Mouse (Mus musculus) neural tube, embryonic 10.5 days (tissue): ENCODE measurements around the gene Klhl1.
"Not testable (repeated sequence)": the region's sequence is repeated elsewhere in the genome, so short reads cannot be mapped to it uniquely, and the experiment has no call there.

Experiments
- DNase-seq: peaks from one replicate; pipeline ENCODE4 v3.0.0-alpha.2; 2017; ENCODE audit warnings: low spot score; ENCODE audit errors: extremely low spot score

Klhl1 gene

DNA sequence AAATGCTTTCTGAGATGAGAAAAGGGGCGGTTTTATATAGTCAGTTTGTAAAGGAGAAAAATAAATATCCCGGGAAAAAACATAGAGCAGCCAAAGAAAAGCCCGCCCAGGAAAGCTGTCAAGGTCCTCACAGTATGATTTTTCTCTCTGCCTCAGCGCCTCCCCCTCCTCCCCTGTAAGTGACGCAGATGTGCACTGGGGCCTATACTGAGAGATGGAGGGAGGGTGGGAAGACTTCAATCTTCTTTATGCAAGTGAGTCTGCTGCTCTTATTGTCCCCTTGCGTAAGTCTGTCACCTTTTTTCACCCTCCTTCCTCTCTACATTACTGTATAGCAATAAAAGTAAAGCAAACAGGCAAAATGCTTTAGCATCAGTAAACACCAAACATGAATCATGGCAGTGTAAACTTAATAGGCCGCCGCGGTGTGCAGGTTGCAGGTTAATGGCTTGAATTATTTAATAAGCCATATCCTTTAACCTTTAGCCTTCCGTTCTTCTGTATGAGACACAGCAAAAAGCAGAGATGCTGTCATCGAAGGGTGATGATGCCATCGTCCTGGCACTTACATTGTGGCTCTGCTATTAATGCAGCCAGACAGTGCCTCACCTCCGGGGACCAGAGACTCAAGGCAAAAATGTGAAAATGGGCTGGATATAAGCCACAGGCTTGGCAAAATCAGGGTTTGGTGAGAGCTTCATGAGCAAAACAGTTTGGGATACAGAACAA, at the start of gene Klhl1:
Klhl1 (minus strand) TSS at position 149 of the 729 bp plus-strand sequence.
- DNase-seq, result peak; percentile 13

- DNase-seq, result no peak
These were observed 34.8 kb upstream of the Klhl1 start for GRCm38 (mm10) chr14:96553668-96554067.

GRCm38 (mm10) chr14:96518151-96518953, 550 bp downstream of the Klhl1 start:
- peak; percentile 64 for DNase-seq

GRCm38 (mm10) chr14:96517727-96518126, 1.2 kb downstream of the Klhl1 start:
- no peak for DNase-seq

DNA sequence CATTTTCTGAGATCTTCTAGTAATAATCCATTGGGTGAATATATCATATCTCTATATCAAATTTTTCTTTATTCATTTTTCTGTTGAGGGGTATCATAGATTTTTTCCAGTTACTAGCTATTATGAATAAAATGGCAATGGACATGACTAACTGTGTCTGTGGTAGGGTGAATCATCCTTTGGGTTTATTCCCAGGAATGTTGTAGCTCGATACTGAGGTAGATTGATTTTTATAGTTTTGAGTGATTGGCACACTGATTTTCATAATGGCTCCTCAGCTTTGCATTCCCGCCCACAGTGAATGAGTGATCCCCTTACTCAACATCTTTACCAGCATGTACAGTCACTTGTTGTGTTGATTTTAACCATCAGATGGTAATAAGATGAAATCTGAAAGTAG, 19.0 kb downstream of the Klhl1 start:
- DNase-seq, result no peak

- DNase-seq, result no peak
These were observed 47.1 kb downstream of the Klhl1 start for GRCm38 (mm10) chr14:96471812-96472211.

GRCm38 (mm10) chr14:96471336-96471735, 47.6 kb downstream of the Klhl1 start:
- DNase-seq, result no peak

DNA sequence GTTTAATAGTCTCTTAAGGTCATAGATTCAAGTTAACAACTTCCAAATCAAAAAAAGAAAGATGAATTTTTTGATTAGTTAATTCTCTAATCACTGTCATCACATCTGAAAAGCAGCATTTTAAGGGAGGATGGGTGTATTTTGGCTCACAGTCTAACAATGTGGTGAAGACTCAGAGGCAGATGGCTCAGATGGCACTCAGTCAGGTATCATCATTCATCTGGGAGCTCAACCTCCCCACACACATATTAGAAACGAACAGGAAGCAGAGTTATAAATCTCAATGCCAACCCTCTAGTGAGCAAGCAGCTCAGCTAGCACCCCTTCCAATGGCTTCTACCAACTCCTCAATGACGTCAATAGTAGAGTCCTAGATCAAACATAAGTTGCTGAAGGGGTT, 57.1 kb downstream of the Klhl1 start:
- no peak for DNase-seq

DNA sequence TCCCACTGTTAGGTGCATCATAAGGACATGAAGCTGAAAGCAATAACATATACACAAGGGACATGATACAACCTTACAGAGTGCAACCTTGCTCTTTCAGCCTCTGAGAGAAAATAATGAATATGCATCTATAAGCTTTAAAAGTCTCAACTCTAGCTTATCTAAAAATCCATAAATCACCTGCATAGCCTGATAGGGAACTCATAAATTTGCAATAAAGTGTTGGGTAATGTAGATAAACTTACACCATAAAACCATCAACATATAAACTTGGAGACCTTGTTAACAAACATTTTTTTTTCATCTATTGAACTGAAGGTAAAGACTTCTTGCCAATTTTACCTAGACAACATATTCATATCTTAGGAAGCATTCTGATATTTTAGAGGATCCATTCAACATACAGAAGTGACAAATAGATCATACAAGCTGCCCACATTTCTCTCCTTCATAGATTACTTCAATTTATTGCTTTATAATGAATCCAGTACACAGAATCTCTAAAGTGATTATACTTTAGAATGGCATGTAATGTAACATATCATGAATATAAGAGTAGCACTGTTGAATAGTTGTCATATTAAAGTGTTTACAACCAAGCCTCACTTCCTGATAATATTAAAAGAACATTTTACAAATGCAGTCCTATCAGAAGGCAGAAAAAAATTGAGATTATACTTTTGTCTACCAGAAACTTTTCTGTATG, 126.7 kb downstream of the Klhl1 start:
- DNase-seq, result no peak

DNA sequence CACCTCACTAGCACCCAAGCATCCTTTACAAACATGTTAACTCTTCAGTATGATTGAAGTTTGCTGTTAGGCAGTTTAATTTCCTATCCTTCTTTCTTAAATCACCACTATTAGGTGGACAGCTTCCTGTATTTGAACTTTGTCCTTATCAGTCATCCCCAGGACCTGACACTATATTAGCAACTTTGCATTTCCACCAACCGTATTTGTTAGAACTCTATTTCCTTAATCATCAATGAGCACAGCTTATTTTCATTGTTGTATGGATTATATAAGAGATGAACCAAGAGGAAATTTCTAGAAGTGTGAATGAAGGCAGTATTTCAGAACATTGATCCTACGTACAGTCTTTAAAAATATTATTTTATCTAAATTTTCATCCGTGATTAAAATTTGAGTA, 156.2 kb downstream of the Klhl1 start:
- DNase-seq, result no peak

GRCm38 (mm10) chr14:96348220-96348619, 170.7 kb downstream of the Klhl1 start:
- DNase-seq, result no peak

- DNase-seq, result no peak
These were observed 187.8 kb downstream of the Klhl1 start for GRCm38 (mm10) chr14:96331069-96331468.

DNA sequence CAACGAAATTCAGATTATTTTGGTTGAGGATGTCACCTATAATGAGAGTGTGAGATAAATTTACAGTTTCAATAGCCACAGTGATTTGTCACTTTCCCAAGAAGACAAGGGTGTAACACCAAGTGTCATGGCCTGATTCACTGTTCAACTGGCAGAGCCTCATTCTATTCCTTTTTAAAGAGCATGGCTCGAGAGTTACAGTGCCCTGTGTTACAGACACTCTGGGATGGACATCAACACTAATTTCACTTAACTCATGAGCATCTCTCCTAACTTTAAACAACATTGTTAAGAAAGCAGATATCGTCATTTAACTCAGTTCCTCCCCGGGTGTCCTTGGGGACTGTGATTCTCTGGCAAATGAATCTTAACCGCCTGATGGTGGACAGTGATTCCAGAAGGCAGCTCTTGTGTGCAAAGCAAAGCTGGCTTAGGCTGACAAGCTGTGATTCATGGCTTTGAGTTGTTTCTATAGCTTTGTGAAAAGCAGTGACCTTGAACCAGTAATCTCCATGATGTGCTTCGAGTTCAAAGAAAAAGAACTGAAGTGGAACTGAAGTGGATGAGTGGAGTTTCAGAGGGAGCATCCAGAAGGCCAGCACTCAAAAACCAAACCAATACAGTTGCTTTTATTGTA, 301.0 kb downstream of the Klhl1 start:
- no peak for DNase-seq

DNA sequence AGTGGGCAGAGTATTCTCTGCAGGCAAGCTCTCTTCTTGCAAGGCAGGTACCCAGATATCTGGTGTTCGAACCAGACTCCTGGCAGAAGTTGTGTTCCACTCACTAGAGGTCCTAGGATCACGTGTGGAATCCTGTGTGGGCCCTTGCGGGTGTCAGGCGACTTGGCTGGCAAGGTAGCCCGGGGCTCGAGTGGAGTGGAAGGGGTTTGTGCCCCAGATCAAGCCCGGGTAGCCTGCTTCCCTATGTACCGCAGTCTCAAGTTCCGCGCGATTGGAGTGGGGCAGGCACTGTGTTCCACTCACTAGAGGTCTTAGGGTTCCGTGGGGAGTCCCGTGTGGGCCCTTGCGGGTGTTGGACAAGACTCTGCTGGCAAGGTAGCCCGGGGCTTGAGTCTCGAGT, 324.1 kb downstream of the Klhl1 start:
- DNase-seq, result not testable (repeated sequence)

GRCm38 (mm10) chr14:96174546-96174945, 344.4 kb downstream of the Klhl1 start:
- DNase-seq, result no peak

DNA sequence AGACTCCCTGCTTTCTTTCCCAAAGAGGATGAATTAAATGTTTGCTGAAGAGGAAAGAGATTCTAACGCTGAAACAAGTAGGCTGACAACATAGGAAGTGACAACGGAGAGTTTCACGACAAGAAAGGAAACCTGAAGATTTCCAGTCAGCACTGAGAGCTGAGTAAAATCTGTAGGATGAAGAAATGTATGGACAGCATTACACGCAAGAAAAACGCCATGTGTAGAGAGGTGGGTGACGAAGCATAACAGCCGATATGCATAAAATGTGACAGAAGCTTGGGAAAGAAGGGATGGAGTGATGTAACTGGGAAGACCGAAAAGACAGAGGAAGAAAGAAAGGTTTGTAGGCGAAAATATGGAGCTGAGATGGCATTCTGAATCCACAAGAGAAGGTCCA, 375.8 kb downstream of the Klhl1 start:
- no peak for DNase-seq

DNA sequence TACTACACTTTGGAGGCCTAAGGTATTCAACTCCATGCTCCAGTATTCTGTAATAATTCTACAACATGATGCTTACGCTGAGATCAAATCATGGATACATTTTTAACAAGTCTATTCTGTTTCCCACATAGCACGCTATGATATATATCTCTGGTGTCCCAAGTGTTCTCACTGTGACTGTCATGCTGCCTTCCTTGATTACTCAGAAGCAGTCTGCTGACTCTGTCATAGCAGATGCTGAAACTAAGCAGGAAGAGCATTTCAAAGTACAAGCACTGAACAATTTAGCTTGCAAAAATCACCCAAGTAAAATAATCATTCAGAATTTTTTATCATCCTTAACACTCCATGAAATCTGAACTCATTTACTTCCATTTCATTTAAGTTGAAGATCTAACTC, 378.7 kb downstream of the Klhl1 start:
- DNase-seq, result no peak

DNA sequence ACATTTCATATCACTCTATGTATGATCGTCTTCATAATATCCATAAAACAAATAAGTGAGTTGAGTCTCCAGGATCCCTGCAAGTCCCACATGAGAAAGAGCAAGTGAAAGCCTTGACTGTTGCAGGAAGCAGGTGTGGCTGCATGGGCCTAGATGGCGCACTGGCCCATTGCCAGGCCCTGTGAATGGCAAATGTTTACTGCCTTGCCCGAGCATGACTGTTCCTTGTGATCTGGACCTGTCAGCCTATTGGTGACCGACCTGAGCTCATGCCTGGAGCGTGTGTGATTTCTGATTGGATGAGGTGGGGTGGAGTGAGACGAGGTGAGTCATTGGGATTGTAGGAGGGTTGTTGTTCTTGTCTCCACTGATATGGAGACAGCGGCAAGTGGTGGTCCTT, 411.5 kb downstream of the Klhl1 start:
- DNase-seq, result no peak

GRCm38 (mm10) chr14:96081681-96082207, 437.2 kb downstream of the Klhl1 start:
- peak; percentile 16 for DNase-seq

GRCm38 (mm10) chr14:96065884-96066283, 453.0 kb downstream of the Klhl1 start:
- no peak for DNase-seq
